Mouse (Mus musculus): Measurements from ENCODE around the gene Zbtb45.

DNA sequence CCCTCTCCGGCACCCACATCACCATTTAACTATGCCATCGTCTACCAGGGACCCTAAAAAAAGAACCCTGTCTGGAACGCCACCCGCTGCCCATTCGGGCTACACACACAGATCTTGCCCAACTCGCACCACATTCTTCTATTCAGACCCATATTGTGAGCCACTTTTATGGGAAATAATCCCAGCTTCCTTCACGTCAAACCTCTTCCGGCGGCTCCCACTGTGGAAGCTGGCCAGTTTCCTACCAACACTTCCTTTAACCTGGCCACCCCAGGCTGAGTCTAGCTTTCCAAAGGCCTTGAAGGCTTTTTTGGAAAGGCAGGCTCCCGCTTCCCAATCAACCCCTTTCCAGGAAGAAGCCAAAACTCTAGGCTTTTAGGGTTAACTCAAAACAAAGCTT, 3.3 kb downstream of the Zbtb45 start:
- TF ChIP-seq GABPA (IDR thresholded peaks at IDR 0.05; ENCODE audit: low read depth, low read length) (no peak), HCFC1 (IDR thresholded peaks at IDR 0.05; ENCODE audit: low read depth, low read length) (no peak), POLR2A (IDR thresholded peaks at IDR 0.05; ENCODE audit: control insufficient read depth in 1 of 2, insufficient read depth in 1 of 2, low read depth in 1 of 2, low read length in 2 of 2, poor library complexity in 1 of 2) (no peak), UBTF (IDR thresholded peaks at IDR 0.05; ENCODE audit: borderline replicate concordance, insufficient read depth, low read depth, low read length) (no peak), MAZ (IDR thresholded peaks at IDR 0.05; ENCODE audit: low read depth, low read length) (no peak), CTCF (IDR thresholded peaks at IDR 0.05 in 2 of 3, conservative IDR thresholded peaks at IDR 0.05 in 1 of 3; ENCODE audit: control insufficient read depth in 1 of 3, insufficient read depth in 1 of 3, low read depth in 2 of 3, low read length in 3 of 3, poor library complexity in 1 of 3, severe bottlenecking in 1 of 3) (no peak), MAX (IDR thresholded peaks at IDR 0.05; ENCODE audit: low read length) (no peak), CHD2 (IDR thresholded peaks at IDR 0.05; ENCODE audit: low read length) (no peak), ZKSCAN1 (IDR thresholded peaks at IDR 0.05; ENCODE audit: low read depth, low read length) (no peak)
